Mouse (Mus musculus) lung, embryonic 14.5 days (tissue): ENCODE data around the gene Fads6. TPM values are rescaled to one million over a fixed set of nuclear protein-coding genes. Genes with fewer than 3 reads are reported as not detected.

Experiments
- ATAC-seq: fragments of 200-750 bp; cut with Nextera tagmentation; 2 replicates; pipeline ENCODE4 v1.8.0; 2017; ENCODE audit warnings: mild to moderate bottlenecking, moderate TSS enrichment, moderate library complexity; ENCODE audit not compliant: insufficient read depth
- DNase-seq: peaks from one replicate; pipeline ENCODE4 v3.0.0-alpha.2; 2015
- H3K27ac ChIP-seq: fragments of 300-500 bp; sonication (generic); 2 replicates; pipeline ENCODE4 v1.5.1; 2014; ENCODE audit warnings: low read depth, mild to moderate bottlenecking, moderate library complexity
- H3K27me3 ChIP-seq: fragments of 300-500 bp; sonication (generic); 2 replicates; pipeline ENCODE4 v1.6.1; 2014; ENCODE audit warnings: low read length, control low read depth; ENCODE audit not compliant: insufficient read depth
- H3K36me3 ChIP-seq: fragments of 300-500 bp; sonication (generic); 2 replicates; pipeline ENCODE4 v1.6.1; 2014; ENCODE audit warnings: control low read depth; ENCODE audit not compliant: insufficient read depth
- H3K4me1 ChIP-seq: fragments of 300-500 bp; sonication (generic); 2 replicates; pipeline ENCODE4 v1.6.1; 2014; ENCODE audit warnings: antibody characterized with exemption, control low read depth; ENCODE audit not compliant: insufficient read depth
- H3K4me2 ChIP-seq: fragments of 300-500 bp; sonication (generic); 2 replicates; pipeline ENCODE4 v1.6.1; 2014; ENCODE audit warnings: mild to moderate bottlenecking
- H3K4me3 ChIP-seq: fragments of 300-500 bp; sonication (generic); 2 replicates; pipeline ENCODE4 v1.5.1; 2014; ENCODE audit warnings: low read depth, low read length
- H3K9ac ChIP-seq: fragments of 300-500 bp; sonication (generic); 2 replicates; pipeline ENCODE4 v1.6.1; 2014
- H3K9me3 ChIP-seq: fragments of 300-500 bp; sonication (generic); 2 replicates; pipeline ENCODE4 v1.6.1; 2016; ENCODE audit warnings: low read depth, low read length, control low read depth
- CTCF ChIP-seq: IDR thresholded peaks from 2 replicates; pipeline ENCODE4 v1.5.1; 2016; ENCODE audit warnings: antibody characterized with exemption, low read depth
- WGBS: fragments of 180-500 bp; shearing (Covaris S2); extraction: QIAGEN DNeasy Blood & Tissue Kit; methylation state at CpG from one replicate; pipeline ENCODE4 v1.1.7; 2014; 5-methylcytosine and 5-hydroxymethylcytosine counted together
- polyA plus RNA-seq: library from polyadenylated mRNA; unstranded; fragments of >200 nt; fragmentation: Nextera tagmentation; extraction: Ambion mirVana; gene quantifications from 2 replicates; pipeline ENCODE4 v1.2.1, GENCODE M21; 2014

Gene Fads6
- polyA plus RNA-seq, 1 experiment from 2014 or later = 0.14 TPM

GRCm38 (mm10) chr11:115257775-115258510 lies 39.5 kb downstream of the Fads6 start:
- H3K27ac ChIP-seq = no peak overlapping the region
- no peaks in the 10 kb centered on the region for H3K36me3 ChIP-seq
- WGBS = 16% methylated on average over 59 of the region's 59 CpGs
- peaks cover 91% of the 10 kb centered on the region for H3K27me3 ChIP-seq
- no peak overlapping the region for H3K9ac ChIP-seq
- ATAC-seq (no peak), DNase-seq (peak; percentile 47)
- H3K4me2 ChIP-seq = peak overlapping the region; percentile 32; the same call in 1 of the 2 replicates
- H3K9me3 ChIP-seq = no peaks in the 10 kb centered on the region
- H3K4me3 ChIP-seq = no peak overlapping the region; the same call in 1 of the 2 replicates
- 0 out of 2 replicates have a peak, but pooled peaks cover 3% of the 10 kb centered on the region for H3K4me1 ChIP-seq
- TF ChIP-seq CTCF = no peak

- Histone ChIP-seq H3K9me3 (no peaks in the 10 kb centered on the region), H3K27ac (no peak overlapping the region), H3K9ac (no peak overlapping the region), H3K4me1 (no peaks in the 10 kb centered on the region), H3K27me3 (peaks cover 93% of the 10 kb centered on the region), H3K36me3 (no peaks in the 10 kb centered on the region), H3K4me2 (no peak overlapping the region), H3K4me3 (no peak overlapping the region)
- no peak for TF ChIP-seq CTCF
- DNase-seq (no peak), ATAC-seq (no peak)
- 62% methylated on average over 3 of the region's 3 CpGs for WGBS
Measured at GRCm38 (mm10) chr11:115251258-115251657, 46.2 kb downstream of the Fads6 start.

- Histone ChIP-seq H3K4me3 (peak overlapping the region; percentile 36), H3K36me3 (no peaks in the 10 kb centered on the region), H3K4me1 (no peaks in the 10 kb centered on the region), H3K9me3 (no peaks in the 10 kb centered on the region), H3K27ac (no peak overlapping the region), H3K9ac (no peak overlapping the region), H3K4me2 (peak overlapping the region; percentile 62), H3K27me3 (peaks cover 89% of the 10 kb centered on the region)
- WGBS = 3% methylated on average over 36 of the region's 36 CpGs
- ATAC-seq (no peak), DNase-seq (no peak)
- TF ChIP-seq CTCF = 0 out of 2 replicates have a peak, but pooled peaks have one; percentile 0
Measured at GRCm38 (mm10) chr11:115250405-115251090, 46.9 kb downstream of the Fads6 start.

- Histone ChIP-seq H3K9ac (peak overlapping the region; percentile 16; the same call in 1 of the 2 replicates), H3K4me2 (peak overlapping the region; percentile 62), H3K27ac (no peak overlapping the region), H3K27me3 (peaks cover 82% of the 10 kb centered on the region), H3K9me3 (no peaks in the 10 kb centered on the region), H3K36me3 (no peaks in the 10 kb centered on the region), H3K4me1 (no peaks in the 10 kb centered on the region), H3K4me3 (peak overlapping the region; percentile 36)
- ATAC-seq (peak; percentile 15; the same call in 1 of the 2 replicates), DNase-seq (peak; percentile 32)
- 0 out of 2 replicates have a peak, but pooled peaks have one; percentile 10 for TF ChIP-seq CTCF
- whole genome bisulfite sequencing = 2% methylated on average over 63 of the region's 63 CpGs
Measured at GRCm38 (mm10) chr11:115249721-115250404, 47.6 kb downstream of the Fads6 start.

GRCm38 (mm10) chr11:115247945-115248344 lies 49.5 kb downstream of the Fads6 start:
- ATAC-seq = no peak
- no peak for TF ChIP-seq CTCF
- DNase-seq = no peak
- WGBS = 52% methylated on average over 6 of the region's 6 CpGs
- Histone ChIP-seq H3K27me3 (peaks cover 67% of the 10 kb centered on the region), H3K36me3 (0 out of 2 replicates have a peak, but pooled peaks cover 2% of the 10 kb centered on the region), H3K4me3 (no peak overlapping the region), H3K9ac (no peak overlapping the region), H3K4me2 (no peak overlapping the region), H3K27ac (no peak overlapping the region), H3K4me1 (no peaks in the 10 kb centered on the region), H3K9me3 (no peaks in the 10 kb centered on the region)

- Histone ChIP-seq H3K27ac (no peak overlapping the region), H3K4me1 (no peaks in the 10 kb centered on the region), H3K9ac (no peak overlapping the region), H3K9me3 (no peaks in the 10 kb centered on the region), H3K36me3 (0 out of 2 replicates have a peak, but pooled peaks cover 2% of the 10 kb centered on the region), H3K27me3 (peaks cover 61% of the 10 kb centered on the region), H3K4me3 (no peak overlapping the region), H3K4me2 (no peak overlapping the region)
- ATAC-seq (no peak), DNase-seq (no peak)
- 19% methylated on average over 3 of the region's 3 CpGs for WGBS
- no peak for TF ChIP-seq CTCF
Measured at GRCm38 (mm10) chr11:115247240-115247639, 50.2 kb downstream of the Fads6 start.
